Mouse (Mus musculus) subcutaneous adipose tissue, adult 2 months (tissue): Measurements from ENCODE around the gene Tbcc. TPM values are rescaled to one million over a fixed set of nuclear protein-coding genes. Genes with fewer than 3 reads are reported as not detected.

Experiments
- polyA plus RNA-seq: library from polyadenylated mRNA; depleted of rRNA; stranded (reverse); fragments of >200 nt; gene quantifications from 2 replicates; pipeline ENCODE4 v1.2.3, GENCODE M21; 2012; ENCODE audit warnings: low replicate concordance; rRNA removed

Tbcc gene
- polyA plus RNA-seq, result 17.9 and 25.7 TPM in 2 replicates

GRCm38 (mm10) chr17:46890116-46890815, at the start of gene Tbcc:
Tbcc (plus strand) TSS chr17:46890684.

GRCm38 (mm10) chr17:46857903-46858748, 32.4 kb upstream of the Tbcc start, which contains the start of gene Bicral:
Bicral (minus strand) TSS chr17:46858482.

GRCm38 (mm10) chr17:46910186-46910585, 19.7 kb downstream of the Tbcc start, which contains the start of gene Prph2:
Prph2 (plus strand) TSS chr17:46910459.

Other genes with a start within 250 kb of the Tbcc start
- gene Klc4, start 244.7 kb upstream of the Tbcc start, polyA plus RNA-seq, result 14.9 and 19.2 TPM in 2 replicates
- 65.3 and 89.3 TPM in 2 replicates for gene Mrpl2, start 244.5 kb upstream of the Tbcc start, polyA plus RNA-seq
- 39.0 and 83.9 TPM in 2 replicates for gene Cul7, start 240.3 kb upstream of the Tbcc start, polyA plus RNA-seq
- gene Rrp36, start 216.3 kb upstream of the Tbcc start, polyA plus RNA-seq, result 35.9 and 42.6 TPM in 2 replicates
- gene Mea1, start 211.9 kb upstream of the Tbcc start, polyA plus RNA-seq, result 80.7 and 88.9 TPM in 2 replicates
- 82.4 and 90.5 TPM in 2 replicates for gene Klhdc3, start 209.8 kb upstream of the Tbcc start, polyA plus RNA-seq
- 72.2 and 74.0 TPM in 2 replicates for gene Ppp2r5d, start 185.6 kb upstream of the Tbcc start, polyA plus RNA-seq
- gene Pex6, start 179.2 kb upstream of the Tbcc start, polyA plus RNA-seq, result 55.9 and 71.7 TPM in 2 replicates
- 1.9 and 2.7 TPM in 2 replicates for gene Gnmt, start 161.5 kb upstream of the Tbcc start, polyA plus RNA-seq
- 55.8 and 75.6 TPM in 2 replicates for gene Cnpy3, start 138.5 kb upstream of the Tbcc start, polyA plus RNA-seq
- gene Ptcra, start 127.0 kb upstream of the Tbcc start, polyA plus RNA-seq, result not detected in 2 replicates
- 79.9 and 106 TPM in 2 replicates for gene 2310039H08Rik, start 118.0 kb upstream of the Tbcc start, polyA plus RNA-seq
- gene Rpl7l1, start 108.0 kb upstream of the Tbcc start, polyA plus RNA-seq, result 29.2 and 40.1 TPM in 2 replicates
- 7.0 and 16.5 TPM in 2 replicates for gene Bicral, start 32.2 kb upstream of the Tbcc start, polyA plus RNA-seq
- gene Prph2, start 19.8 kb downstream of the Tbcc start, polyA plus RNA-seq, result not detected in 2 replicates
- 32.4 and 48.9 TPM in 2 replicates for gene Ubr2, start 119.9 kb downstream of the Tbcc start, polyA plus RNA-seq